Mouse (Mus musculus): ENCODE results near the gene Crtc2. TPM values are rescaled to one million over a fixed set of nuclear protein-coding genes. Genes with fewer than 3 reads are reported as not detected.

Crtc2 gene
- 21.5 and 24.6 TPM in 2 replicates for polyA plus RNA-seq (2015; fragmentation: Nextera tagmentation; extraction: Ambion mirVana)

GRCm38 (mm10) chr3:90253653-90254418 lies at the start of gene Crtc2:
Gene Crtc2 (plus strand): TSS chr3:90254163.
- Histone ChIP-seq H3K27me3 (ENCODE audit: control insufficient read depth, insufficient read depth, low read depth, low read length) (no peaks in the 10 kb centered on the region), H3K27ac (ENCODE audit: low read length) (peak within 1 kb of the TSS; percentile 71), H3K9ac (ENCODE audit: low read depth, low read length) (peak within 1 kb of the TSS; percentile 80), H3K4me2 (ENCODE audit: low read length) (peak within 1 kb of the TSS; percentile 79), H3K4me1 (ENCODE audit: control insufficient read depth, insufficient read depth, low read length) (peaks cover 23% of the 10 kb centered on the region), H3K36me3 (ENCODE audit: control insufficient read depth, insufficient read depth, low read length) (0 out of 2 replicates have a peak, but pooled peaks cover 4% of the 10 kb centered on the region), H3K4me3 (ENCODE audit: low read depth, low read length) (peak within 1 kb of the TSS; percentile 67), H3K9me3 (replicated peaks; ENCODE audit: control insufficient read depth, low read length, poor library complexity, severe bottlenecking) (no peaks in the 10 kb centered on the region)
- WGBS: 2% methylated on average over 39 of the region's 40 CpGs
- ATAC-seq: peak; percentile 97

- Histone ChIP-seq H3K9ac (ENCODE audit: low read depth, low read length) (no peak overlapping the region), H3K9me3 (replicated peaks; ENCODE audit: control insufficient read depth, low read length, poor library complexity, severe bottlenecking) (no peaks in the 10 kb centered on the region), H3K4me2 (ENCODE audit: low read length) (no peak overlapping the region), H3K4me3 (ENCODE audit: low read depth, low read length) (no peak overlapping the region), H3K27me3 (ENCODE audit: control insufficient read depth, insufficient read depth, low read depth, low read length) (no peaks in the 10 kb centered on the region), H3K27ac (ENCODE audit: low read length) (no peak overlapping the region), H3K36me3 (ENCODE audit: control insufficient read depth, insufficient read depth, low read length) (peaks cover 15% of the 10 kb centered on the region; the same call in 1 of the 2 replicates), H3K4me1 (ENCODE audit: control insufficient read depth, insufficient read depth, low read length) (no peaks in the 10 kb centered on the region)
- 97% methylated on average over 2 of the region's 2 CpGs for WGBS
- ATAC-seq: no peak
Observed at GRCm38 (mm10) chr3:90204582-90204981, 49.4 kb upstream of the Crtc2 start.

- H3K4me3 ChIP-seq (ENCODE audit: low read depth, low read length): no peak overlapping the region
- 92% methylated on average over 2 of the region's 2 CpGs for WGBS
- peaks cover 23% of the 10 kb centered on the region; the same call in 1 of the 2 replicates for H3K36me3 ChIP-seq (ENCODE audit: control insufficient read depth, insufficient read depth, low read length)
Observed at GRCm38 (mm10) chr3:90208662-90209061, 45.3 kb upstream of the Crtc2 start.

DNA sequence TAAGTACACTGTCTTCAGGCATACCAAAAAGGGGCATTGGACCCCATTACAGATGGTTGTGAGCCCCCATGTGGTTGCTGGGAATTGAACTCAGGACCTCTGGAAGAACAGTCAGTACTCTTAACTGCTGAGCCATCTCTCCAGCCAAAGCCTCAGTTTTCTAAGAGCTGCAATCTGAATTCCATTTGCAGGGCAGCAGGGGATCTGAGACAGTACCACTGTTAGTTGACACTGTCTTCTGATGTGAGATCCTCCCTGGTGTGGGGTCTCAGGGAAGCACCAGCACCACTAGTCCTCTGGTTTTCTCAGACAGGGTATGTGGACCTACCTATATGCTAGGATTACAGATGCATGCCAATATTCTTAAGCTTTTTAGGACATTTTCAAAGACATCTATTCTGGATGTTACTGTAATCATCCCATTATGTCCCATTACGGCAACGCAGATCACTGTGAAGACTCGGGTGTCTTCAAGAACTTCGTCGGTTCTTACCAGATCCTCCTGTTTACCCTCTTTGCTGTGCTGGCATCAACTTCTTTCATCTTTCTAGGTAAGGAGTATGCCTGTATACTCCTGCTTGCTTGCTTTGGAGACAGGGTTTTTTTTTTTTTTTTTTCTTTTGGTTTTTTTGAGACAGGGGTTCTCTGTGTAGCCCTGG lies 43.9 kb upstream of the Crtc2 start:
- Histone ChIP-seq H3K4me1 (ENCODE audit: control insufficient read depth, insufficient read depth, low read length) (peaks cover 19% of the 10 kb centered on the region), H3K9ac (ENCODE audit: low read depth, low read length) (no peak overlapping the region), H3K27me3 (ENCODE audit: control insufficient read depth, insufficient read depth, low read depth, low read length) (no peaks in the 10 kb centered on the region), H3K36me3 (ENCODE audit: control insufficient read depth, insufficient read depth, low read length) (peaks cover 23% of the 10 kb centered on the region; the same call in 1 of the 2 replicates), H3K4me3 (ENCODE audit: low read depth, low read length) (no peak overlapping the region), H3K27ac (ENCODE audit: low read length) (no peak overlapping the region), H3K9me3 (replicated peaks; ENCODE audit: control insufficient read depth, low read length, poor library complexity, severe bottlenecking) (no peaks in the 10 kb centered on the region), H3K4me2 (ENCODE audit: low read length) (no peak overlapping the region)
- no peak for ATAC-seq
- 92% methylated on average over 5 of the region's 5 CpGs for WGBS

More at GRCm38 (mm10) chr3:90208662-90209061, 45.3 kb upstream of the Crtc2 start:
- Histone ChIP-seq H3K9ac (ENCODE audit: low read depth, low read length) (no peak overlapping the region), H3K9me3 (replicated peaks; ENCODE audit: control insufficient read depth, low read length, poor library complexity, severe bottlenecking) (no peaks in the 10 kb centered on the region), H3K4me2 (ENCODE audit: low read length) (no peak overlapping the region), H3K27me3 (ENCODE audit: control insufficient read depth, insufficient read depth, low read depth, low read length) (no peaks in the 10 kb centered on the region), H3K4me1 (ENCODE audit: control insufficient read depth, insufficient read depth, low read length) (peaks cover 14% of the 10 kb centered on the region), H3K27ac (ENCODE audit: low read length) (no peak overlapping the region)
- no peak for ATAC-seq

DNA sequence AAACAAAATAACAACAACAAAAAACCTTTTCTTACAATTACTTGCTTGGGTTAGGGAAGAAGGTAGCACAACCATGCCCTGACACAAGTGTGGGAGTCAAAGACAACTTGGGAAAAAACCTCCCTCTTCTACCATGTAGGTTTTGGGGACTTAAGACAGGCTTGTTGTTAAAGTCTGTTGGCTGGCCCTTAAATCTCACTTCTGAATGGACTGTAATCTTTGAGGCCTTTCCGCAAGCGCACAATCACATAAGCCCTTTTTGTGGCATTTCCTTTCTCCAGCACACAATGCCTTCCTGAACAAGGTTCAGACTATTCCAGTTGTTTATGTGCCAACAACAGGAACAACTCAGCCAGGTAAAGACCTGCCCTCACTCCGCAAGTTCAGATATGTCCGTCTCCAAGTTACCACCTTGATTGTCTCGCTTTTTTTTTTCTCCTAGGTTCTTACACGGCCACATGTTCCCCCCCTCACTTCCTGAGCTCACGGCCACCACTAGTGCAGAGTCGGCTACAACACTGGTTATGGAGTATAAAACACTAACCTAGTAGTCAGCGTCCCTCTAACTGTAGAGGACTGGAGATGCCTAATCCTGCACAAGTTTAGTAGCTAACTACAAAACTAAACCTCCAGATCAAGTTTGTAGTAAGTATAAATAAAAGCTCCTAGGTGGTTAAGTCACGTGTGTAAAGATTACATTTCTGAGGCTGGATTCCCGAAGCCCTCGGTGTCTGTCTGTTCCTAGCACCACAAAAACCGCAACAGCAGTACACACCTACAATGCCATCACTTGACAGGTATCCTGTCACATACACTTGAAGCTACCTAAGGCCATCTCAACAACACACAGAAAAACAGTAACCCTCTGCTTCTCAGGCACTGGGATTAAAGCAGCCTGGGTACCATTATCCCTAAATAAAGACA lies 42.2 kb upstream of the Crtc2 start:
- Histone ChIP-seq H3K9me3 (replicated peaks; ENCODE audit: control insufficient read depth, low read length, poor library complexity, severe bottlenecking) (no peaks in the 10 kb centered on the region), H3K4me3 (ENCODE audit: low read depth, low read length) (peak overlapping the region; percentile 61; the same call in 1 of the 2 replicates), H3K27ac (ENCODE audit: low read length) (no peak overlapping the region), H3K27me3 (ENCODE audit: control insufficient read depth, insufficient read depth, low read depth, low read length) (no peaks in the 10 kb centered on the region), H3K36me3 (ENCODE audit: control insufficient read depth, insufficient read depth, low read length) (peaks cover 23% of the 10 kb centered on the region; the same call in 1 of the 2 replicates), H3K4me2 (ENCODE audit: low read length) (peak overlapping the region; percentile 89), H3K9ac (ENCODE audit: low read depth, low read length) (no peak overlapping the region), H3K4me1 (ENCODE audit: control insufficient read depth, insufficient read depth, low read length) (peaks cover 19% of the 10 kb centered on the region)
- no peak for ATAC-seq
- 83% methylated on average over 13 of the region's 13 CpGs for WGBS

DNA sequence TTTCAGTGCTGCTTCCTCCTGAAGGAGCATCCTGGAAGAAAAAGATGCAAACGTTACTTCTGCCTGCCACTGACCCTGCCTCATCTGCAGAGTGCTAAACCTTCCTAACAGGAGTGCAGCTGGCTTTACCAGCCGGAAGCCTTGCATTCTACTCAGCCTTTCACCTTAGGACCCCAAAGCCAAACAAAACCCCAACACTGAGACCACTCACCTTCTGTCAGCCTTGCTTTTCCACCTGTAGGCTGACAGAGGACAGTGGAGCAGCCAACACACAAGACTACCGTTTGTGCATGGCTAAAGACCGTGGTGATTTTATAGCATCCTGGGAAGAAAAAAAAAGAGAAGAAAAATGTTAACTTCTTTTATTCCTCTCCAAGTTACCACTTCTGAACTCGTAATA lies 41.2 kb upstream of the Crtc2 start:
- no peak overlapping the region for H3K27ac ChIP-seq (ENCODE audit: low read length)
- no peak for ATAC-seq
- H3K4me2 ChIP-seq (ENCODE audit: low read length): peak overlapping the region; percentile 89
- WGBS: 14% methylated on average over 5 of the region's 5 CpGs
- peak overlapping the region; percentile 61 for H3K4me3 ChIP-seq (ENCODE audit: low read depth, low read length)
- peaks cover 20% of the 10 kb centered on the region; the same call in 1 of the 2 replicates for H3K36me3 ChIP-seq (ENCODE audit: control insufficient read depth, insufficient read depth, low read length)
- no peaks in the 10 kb centered on the region for H3K9me3 ChIP-seq (replicated peaks; ENCODE audit: control insufficient read depth, low read length, poor library complexity, severe bottlenecking)
- peak overlapping the region; percentile 89 for H3K9ac ChIP-seq (ENCODE audit: low read depth, low read length)
- H3K4me1 ChIP-seq (ENCODE audit: control insufficient read depth, insufficient read depth, low read length): peaks cover 19% of the 10 kb centered on the region
- no peaks in the 10 kb centered on the region for H3K27me3 ChIP-seq (ENCODE audit: control insufficient read depth, insufficient read depth, low read depth, low read length)

DNA sequence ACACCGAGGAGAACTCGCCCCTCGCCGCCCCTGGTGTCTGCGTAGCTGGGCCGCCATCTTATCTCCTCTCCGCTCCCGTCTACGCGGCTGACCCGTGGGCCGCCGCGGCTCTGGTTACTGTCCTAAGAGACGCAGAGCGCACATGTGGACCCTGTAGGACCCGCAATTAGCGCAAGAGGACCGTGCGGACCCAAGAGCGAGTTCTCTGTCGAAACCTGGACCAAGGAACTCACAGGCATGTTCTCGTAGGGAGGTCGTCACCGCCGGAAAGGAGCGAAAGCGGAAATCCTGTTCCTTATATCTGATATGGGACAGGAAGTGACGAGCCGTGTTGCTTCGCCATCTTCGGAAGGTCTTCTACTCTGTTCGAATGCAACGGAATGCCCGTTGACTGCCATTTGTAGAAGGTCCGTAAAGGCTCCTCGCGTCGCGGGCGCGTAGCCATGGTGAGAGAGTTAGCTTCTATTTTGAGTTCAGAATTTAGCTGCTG lies 40.5 kb upstream of the Crtc2 start, which contains the start of the genes Rps27 and Rab13:
TSS of gene Rps27 (minus strand) at position 275 of the 490 bp plus-strand sequence.
TSS of gene Rab13 (plus strand) at position 319 of the 490 bp plus-strand sequence.
- WGBS: under 1% methylated on average over 42 of the region's 42 CpGs
- Histone ChIP-seq H3K27me3 (ENCODE audit: control insufficient read depth, insufficient read depth, low read depth, low read length) (no peaks in the 10 kb centered on the region), H3K36me3 (ENCODE audit: control insufficient read depth, insufficient read depth, low read length) (peaks cover 13% of the 10 kb centered on the region; the same call in 1 of the 2 replicates), H3K4me2 (ENCODE audit: low read length) (peak within 1 kb of the TSS; percentile 89), H3K4me1 (ENCODE audit: control insufficient read depth, insufficient read depth, low read length) (peaks cover 19% of the 10 kb centered on the region), H3K9ac (ENCODE audit: low read depth, low read length) (peak within 1 kb of the TSS; percentile 89), H3K4me3 (ENCODE audit: low read depth, low read length) (peak within 1 kb of the TSS; percentile 61), H3K27ac (ENCODE audit: low read length) (peak within 1 kb of the TSS; percentile 88), H3K9me3 (replicated peaks; ENCODE audit: control insufficient read depth, low read length, poor library complexity, severe bottlenecking) (no peaks in the 10 kb centered on the region)
- peak; percentile 95 for ATAC-seq

DNA sequence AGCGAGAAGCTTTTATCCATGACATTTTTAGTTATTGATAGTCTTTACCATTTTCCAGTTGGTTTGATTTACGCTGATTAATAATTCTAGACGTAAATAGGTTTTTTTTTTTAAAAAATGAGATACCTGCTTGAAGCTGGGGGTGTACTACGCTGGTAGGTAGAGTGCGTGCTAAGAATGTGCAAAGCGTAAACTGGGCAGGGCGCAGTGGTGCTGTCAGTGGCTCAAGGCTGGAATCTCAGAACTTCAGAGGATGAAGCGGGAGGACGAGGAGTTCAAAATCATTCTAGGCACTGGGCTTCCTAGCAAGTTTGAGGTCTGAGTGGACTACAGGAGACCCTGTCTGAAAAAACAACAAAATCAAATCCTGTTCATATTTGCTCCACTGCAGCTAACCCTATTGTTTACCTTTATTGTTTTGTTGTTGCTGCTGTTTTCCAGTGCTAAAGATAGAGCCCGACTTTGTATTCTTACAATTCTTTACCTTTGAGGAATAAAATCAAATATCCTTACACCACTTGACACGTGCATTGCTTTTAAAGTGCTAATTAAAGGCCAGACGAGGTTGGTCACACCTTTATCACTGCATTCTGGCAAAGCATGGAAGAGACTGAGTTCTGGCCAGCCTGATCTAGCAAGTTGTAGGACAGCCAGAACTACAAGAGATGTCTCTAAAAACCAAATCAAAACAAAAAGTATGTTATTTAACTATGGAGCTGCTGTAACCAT lies 39.8 kb upstream of the Crtc2 start:
- WGBS: 11% methylated on average over 12 of the region's 12 CpGs
- no peaks in the 10 kb centered on the region for H3K9me3 ChIP-seq (replicated peaks; ENCODE audit: control insufficient read depth, low read length, poor library complexity, severe bottlenecking)
- no peaks in the 10 kb centered on the region for H3K27me3 ChIP-seq (ENCODE audit: control insufficient read depth, insufficient read depth, low read depth, low read length)
- ATAC-seq: peak; percentile 75
- H3K4me1 ChIP-seq (ENCODE audit: control insufficient read depth, insufficient read depth, low read length): peaks cover 19% of the 10 kb centered on the region
- peak overlapping the region; percentile 88 for H3K27ac ChIP-seq (ENCODE audit: low read length)
- peaks cover 9% of the 10 kb centered on the region; the same call in 1 of the 2 replicates for H3K36me3 ChIP-seq (ENCODE audit: control insufficient read depth, insufficient read depth, low read length)
- H3K9ac ChIP-seq (ENCODE audit: low read depth, low read length): peak overlapping the region; percentile 55
- peak overlapping the region; percentile 61 for H3K4me3 ChIP-seq (ENCODE audit: low read depth, low read length)
- peak overlapping the region; percentile 89 for H3K4me2 ChIP-seq (ENCODE audit: low read length)

All from midbrain, embryonic 16.5 days (tissue).